31 mouse cellular contexts compared by ENCODE assay signal in the genomic region with DNA sequence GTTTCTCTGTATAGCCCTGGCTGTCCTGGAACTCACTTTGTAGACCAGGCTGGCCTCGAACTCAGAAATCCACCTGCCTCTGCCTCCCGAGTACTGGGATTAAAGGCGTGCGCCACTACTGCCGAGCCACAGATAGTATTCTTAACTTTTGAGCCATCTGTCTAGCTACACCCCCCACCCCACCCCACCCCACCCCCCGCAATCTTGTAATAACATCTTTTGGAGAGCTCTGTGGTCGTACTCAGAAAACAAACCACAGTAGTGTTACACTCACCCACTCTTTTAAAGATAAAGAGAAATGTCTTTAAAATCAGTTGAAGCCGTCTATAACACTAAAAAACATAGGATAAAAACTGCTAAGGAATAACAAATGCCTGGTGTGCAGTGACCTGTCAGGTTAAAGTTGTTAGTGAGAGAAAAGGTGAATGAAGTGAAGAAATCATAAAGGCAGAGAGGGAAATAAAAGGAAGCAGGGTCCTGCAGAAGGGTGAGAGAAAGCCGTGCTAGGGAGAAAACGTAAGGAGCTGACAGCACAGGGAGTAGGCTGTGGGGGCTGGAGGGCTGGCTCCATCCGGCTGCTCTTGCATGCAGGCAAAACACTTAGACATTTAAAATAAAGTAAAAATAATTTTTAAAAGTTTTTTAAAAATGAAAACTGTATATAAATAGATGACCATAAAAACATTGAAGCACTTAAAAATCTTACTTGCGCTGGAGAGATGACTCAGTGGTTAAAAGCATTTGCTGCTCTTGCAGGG. TPM values are rescaled to one million over a fixed set of nuclear protein-coding genes. Genes with fewer than 3 reads are reported as not detected.
DNase-seq lines count a peak whose midpoint lies in the region; ATAC-seq and TF ChIP-seq lines count a peak whose summit lies in the region.
"Had no signal": no experiment of that assay in that cellular context is flagged by ENCODE, and none has a peak within 500 bp of the region (broad histone marks: within the 10 kb centered on the region; RNA-seq: fewer than 3 reads in every experiment).

No protein-coding gene starts in this region.

- TF ChIP-seq POLR2A in MEL (IDR thresholded peaks at IDR 0.05; ENCODE audit: control insufficient read depth in 1 of 2, insufficient read depth in 1 of 2, low read depth in 1 of 2, low read length in 2 of 2, poor library complexity in 1 of 2) = no peak; a peak in 1 of 4 replicates

- DNase-seq in left cerebral cortex, adult 2 months (ENCODE audit: extremely low spot score in 1 of 2, low spot score in 2 of 2) = no peak
- no peak for DNase-seq in left cerebral cortex, postnatal 4 days
- DNase-seq in MEL (ENCODE audit: low read depth, low spot score) = peak; percentile 60
- DNase-seq in adrenal gland, postnatal 25 days = no peak
- DNase-seq: adrenal gland, adult 2 months; cerebellum, adult 18-20 months; gastrocnemius, postnatal 14 days; heart, adult 11 months; heart, postnatal 10 days; kidney, adult 8-10 months; kidney, postnatal 10 days; lung, adult 2 months; lung, postnatal 14 days had no signal

- 42% methylated on average over 12 of the region's 12 CpGs for WGBS in liver, embryonic 12.5 days (ENCODE audit: insufficient replicate concordance)
- WGBS in forebrain, embryonic 12.5 days = 93% methylated on average over 12 of the region's 12 CpGs

- intact Hi-C loops in left cerebral cortex, adult 2 months (cut with DNase I) = loop anchor here (5.0 kb wide), 2 partner anchors 67 to 208 kb away; partner anchors contain the start of gene Mettl7a1
- intact Hi-C loops in left cerebral cortex, postnatal 4 days (cut with DNase I) = no loop called here

- H3K36me3 ChIP-seq in MEL (ENCODE audit: control insufficient read depth in 1 of 2, insufficient read depth in 2 of 2, low read length in 2 of 2) = peaks cover 50 to 55% of the 10 kb centered on the region in 2 experiments
- H3K36me3 ChIP-seq in liver, embryonic 12.5 days = peaks cover 83% of the 10 kb centered on the region
- H3K36me3 ChIP-seq in forebrain, embryonic 12.5 days (replicated peaks) = peaks cover 67% of the 10 kb centered on the region

- peaks cover 48% of the 10 kb centered on the region for H3K79me2 ChIP-seq in MEL (ENCODE audit: control insufficient read depth, insufficient read depth, low read length, poor library complexity)

- no peak overlapping the region for H3K9ac ChIP-seq in MEL (ENCODE audit: control insufficient read depth, low read depth, low read length, poor library complexity, severe bottlenecking)
- no peak overlapping the region for H3K9ac ChIP-seq in liver, embryonic 12.5 days
- no peak overlapping the region for H3K9ac ChIP-seq in forebrain, embryonic 12.5 days
- H3K9ac ChIP-seq: forebrain, embryonic 15.5 days; heart, embryonic 12.5 days; intestine, embryonic 15.5 days; midbrain, embryonic 13.5 days had no signal

- no peaks in the 10 kb centered on the region for H3K9me3 ChIP-seq in MEL (replicated peaks; ENCODE audit: insufficient read depth, low read length)
- H3K9me3 ChIP-seq in liver, embryonic 12.5 days (replicated peaks) = 0 out of 2 replicates have a peak, but pooled peaks cover 3% of the 10 kb centered on the region
- H3K9me3 ChIP-seq in forebrain, embryonic 12.5 days = no peaks in the 10 kb centered on the region
- H3K9me3 ChIP-seq: forebrain, embryonic 15.5 days; heart, embryonic 12.5 days; hindbrain, embryonic 10.5 days; intestine, embryonic 15.5 days; midbrain, embryonic 13.5 days had no signal

- peak; percentile 31 to 72; a peak in 3 of 4 replicates for TF ChIP-seq EP300 in MEL (IDR thresholded peaks at IDR 0.05; ENCODE audit: low read depth in 1 of 2, low read length in 2 of 2)

- ATAC-seq in liver, embryonic 12.5 days = peak; percentile 71
- ATAC-seq in megakaryocyte progenitor cell, adult 5-6 weeks (replicated peaks; ENCODE audit: poor library complexity) = peak; percentile 49
- no peak for ATAC-seq in forebrain, embryonic 12.5 days (ENCODE audit: low FRiP score)
- ATAC-seq: CD4-positive, CD25-positive, alpha-beta regulatory T cell, adult 4 months; forebrain, embryonic 15.5 days; hindbrain, embryonic 16.5 days; intestine, embryonic 15.5 days; midbrain, embryonic 13.5 days had no signal

- TF ChIP-seq CTCF in left cerebral cortex, adult 2 months (IDR thresholded peaks at IDR 0.05) = no peak
- no peak for TF ChIP-seq CTCF in MEL (IDR thresholded peaks at IDR 0.05 in 2 of 3, conservative IDR thresholded peaks at IDR 0.05 in 1 of 3; ENCODE audit: control insufficient read depth in 1 of 3, insufficient read depth in 1 of 3, low read depth in 2 of 3, low read length in 3 of 3, poor library complexity in 1 of 3, severe bottlenecking in 1 of 3)

- H3K4me2 ChIP-seq in liver, embryonic 12.5 days = no peak overlapping the region
- H3K4me2 ChIP-seq in forebrain, embryonic 12.5 days = no peak overlapping the region
- H3K4me2 ChIP-seq: forebrain, embryonic 15.5 days; heart, embryonic 12.5 days; intestine, embryonic 15.5 days; midbrain, embryonic 13.5 days had no signal

- H3K27ac ChIP-seq in left cerebral cortex, adult 2 months = peak overlapping the region; percentile 71
- peak overlapping the region; percentile 11; the same call in 1 of the 2 replicates for H3K27ac ChIP-seq in MEL (ENCODE audit: control insufficient read depth, low read depth, low read length)
- H3K27ac ChIP-seq in liver, embryonic 12.5 days = peak overlapping the region; percentile 51; the same call in 1 of the 2 replicates
- no peak overlapping the region for H3K27ac ChIP-seq in forebrain, embryonic 12.5 days
- H3K27ac ChIP-seq: forebrain, embryonic 15.5 days; hindbrain, embryonic 10.5 days; intestine, embryonic 15.5 days; midbrain, embryonic 13.5 days; stomach, postnatal 0 days had no signal

- no peaks in the 10 kb centered on the region for H3K27me3 ChIP-seq in MEL (ENCODE audit: control insufficient read depth in 1 of 2, insufficient read depth in 2 of 2, low read length in 2 of 2)
- no peaks in the 10 kb centered on the region for H3K27me3 ChIP-seq in liver, embryonic 12.5 days (replicated peaks)
- no peaks in the 10 kb centered on the region for H3K27me3 ChIP-seq in forebrain, embryonic 12.5 days
- H3K27me3 ChIP-seq: forebrain, embryonic 15.5 days; heart, embryonic 12.5 days; intestine, embryonic 15.5 days; midbrain, embryonic 13.5 days had no signal

- no peak for TF ChIP-seq RAD21 in MEL (IDR thresholded peaks at IDR 0.05; ENCODE audit: low read depth, low read length)

- peaks cover 11 to 22% of the 10 kb centered on the region in 2 experiments for H3K4me1 ChIP-seq in MEL (ENCODE audit: control insufficient read depth in 1 of 2, insufficient read depth in 2 of 2, low read length in 2 of 2)
- peaks cover 63% of the 10 kb centered on the region for H3K4me1 ChIP-seq in liver, embryonic 12.5 days
- H3K4me1 ChIP-seq in forebrain, embryonic 12.5 days = peaks cover 4% of the 10 kb centered on the region; the same call in 1 of the 2 replicates
- H3K4me1 ChIP-seq: forebrain, embryonic 15.5 days; hindbrain, embryonic 10.5 days; midbrain, embryonic 13.5 days had no signal

- no peak overlapping the region for H3K4me3 ChIP-seq in left cerebral cortex, adult 2 months
- no peak overlapping the region for H3K4me3 ChIP-seq in MEL (ENCODE audit: control insufficient read depth in 1 of 2, insufficient read depth in 1 of 2, low read depth in 2 of 2, low read length in 2 of 2)
- no peak overlapping the region for H3K4me3 ChIP-seq in liver, embryonic 12.5 days
- no peak overlapping the region for H3K4me3 ChIP-seq in forebrain, embryonic 12.5 days (replicated peaks)
- H3K4me3 ChIP-seq: forebrain, embryonic 15.5 days; heart, embryonic 12.5 days; hindbrain, embryonic 10.5 days; intestine, embryonic 15.5 days; midbrain, embryonic 13.5 days had no signal

TF ChIP-seq in MEL, 35 proteins besides CTCF, POLR2A, EP300 and RAD21 (continues in another document):
- TF ChIP-seq TCF12 (IDR thresholded peaks at IDR 0.05; ENCODE audit: low read depth, low read length) (peak; percentile 47), CHD2 (IDR thresholded peaks at IDR 0.05; ENCODE audit: low read length) (no peak), TBP (IDR thresholded peaks at IDR 0.05; ENCODE audit: low read depth, low read length) (no peak), MXI1 (IDR thresholded peaks at IDR 0.05; ENCODE audit: low read depth, low read length) (no peak), GABPA (IDR thresholded peaks at IDR 0.05; ENCODE audit: low read depth, low read length) (no peak), UBTF (IDR thresholded peaks at IDR 0.05; ENCODE audit: borderline replicate concordance, insufficient read depth, low read depth, low read length) (no peak), ZMIZ1 (IDR thresholded peaks at IDR 0.05; ENCODE audit: low read depth, low read length) (no peak), MAFK (IDR thresholded peaks at IDR 0.05; ENCODE audit: borderline replicate concordance, low read depth, low read length) (no peak), SIN3A (IDR thresholded peaks at IDR 0.05; ENCODE audit: low read length) (peak; percentile 43; the same call in 1 of the 2 replicates), POLR2AphosphoS2 (IDR thresholded peaks at IDR 0.05; ENCODE audit: low read length) (no peak), MYB (IDR thresholded peaks at IDR 0.05; ENCODE audit: low read depth, low read length) (no peak), RCOR1 (IDR thresholded peaks at IDR 0.05; ENCODE audit: low read depth, low read length) (peak; percentile 78)

RNA-seq across cellular contexts. Expression of gene Atf1, which starts 7.8 kb away (rescaled TPM):
- 10 to 100 TPM; 19.9 to 27.8 TPM for total RNA-seq in left cerebral cortex, adult 2 months (2021)
- total RNA-seq in left cerebral cortex, postnatal 4 days (2021) = 10 to 100 TPM; 17.1 to 23.4 TPM
- total RNA-seq in MEL (2012; rRNA removed) = 41.8 and 44.0 TPM in 2 replicates
- polyA plus RNA-seq in MEL (2012; ENCODE audit: insufficient read depth in 1 of 2, insufficient read length in 2 of 2, low read depth in 1 of 2, low replicate concordance in 2 of 2, missing spikeins in 1 of 2) = 100 to 1,000 TPM; 183 to 854 TPM
- polyA plus RNA-seq in liver, embryonic 12.5 days (2016; fragmentation: Nextera tagmentation; extraction: Ambion mirVana) = 55.0 and 57.6 TPM in 2 replicates
- total RNA-seq in megakaryocyte progenitor cell, adult 5-6 weeks (2015) = 92.3 and 95.8 TPM in 2 replicates
- 65.7 and 80.7 TPM in 2 replicates for total RNA-seq in megakaryocyte progenitor cell, adult 5-6 weeks (2017)
- 34.3 TPM in 2 replicates for polyA plus RNA-seq in forebrain, embryonic 12.5 days (2016; fragmentation: Nextera tagmentation; extraction: Ambion mirVana)
- 70.7 and 78.1 TPM in 2 replicates for total RNA-seq in adrenal gland, postnatal 25 days (2021)

RNA-seq across cellular contexts. Expression of gene Tmprss12, which starts 45.2 kb away (rescaled TPM):
- not detected for total RNA-seq in left cerebral cortex, adult 2 months (2021)
- total RNA-seq in left cerebral cortex, postnatal 4 days (2021) = not detected
- total RNA-seq in MEL (2012; rRNA removed) = not detected in 2 replicates
- polyA plus RNA-seq in MEL (2012; ENCODE audit: insufficient read depth in 1 of 2, insufficient read length in 2 of 2, low read depth in 1 of 2, low replicate concordance in 2 of 2, missing spikeins in 1 of 2) = not detected
- not detected in 2 replicates for polyA plus RNA-seq in liver, embryonic 12.5 days (2016; fragmentation: Nextera tagmentation; extraction: Ambion mirVana)
- not detected in 2 replicates for total RNA-seq in megakaryocyte progenitor cell, adult 5-6 weeks (2015)
- total RNA-seq in megakaryocyte progenitor cell, adult 5-6 weeks (2017) = not detected in 2 replicates
- polyA plus RNA-seq in forebrain, embryonic 12.5 days (2016; fragmentation: Nextera tagmentation; extraction: Ambion mirVana) = not detected in 2 replicates
- not detected in 2 replicates for total RNA-seq in adrenal gland, postnatal 25 days (2021)
- total RNA-seq: adrenal gland, adult 2 months; gastrocnemius, postnatal 14 days; heart, postnatal 10 days; layer of hippocampus, postnatal 14 days; megakaryocyte, adult 5-6 weeks had no signal
- polyA plus RNA-seq: adrenal gland, adult 2 months; CD4-positive, CD25-positive, alpha-beta regulatory T cell, adult 4 months; embryonic facial prominence, embryonic 14.5 days; forebrain, embryonic 15.5 days; heart, embryonic 12.5 days; hindbrain, embryonic 10.5 days; hindbrain, embryonic 16.5 days; intestine, embryonic 15.5 days; limb, embryonic 11.5 days; lung, adult 2 months; midbrain, embryonic 13.5 days; neural tube, embryonic 11.5 days; stomach, postnatal 0 days; thymus, postnatal 0 days; urinary bladder, adult 2 months had no signal
